Mouse (Mus musculus) stomach, postnatal 0 days (tissue): ENCODE data around the gene Ywhaq. TPM values are rescaled to one million over a fixed set of nuclear protein-coding genes. Genes with fewer than 3 reads are reported as not detected.
A peak's percentile ranks its signal among the peaks of the same experiment; 100 is the strongest.
"Not testable (repeated sequence)": the region's sequence is repeated elsewhere in the genome, so short reads cannot be mapped to it uniquely, and the experiment has no call there.

Experiments
- ATAC-seq: fragments of 200-750 bp; cut with Nextera tagmentation; 2 replicates; pipeline ENCODE4 v1.8.0; 2017; ENCODE audit not compliant: low FRiP score, low TSS enrichment
- DNase-seq: peaks from one replicate; pipeline ENCODE4 v3.0.0-alpha.2; 2016; ENCODE audit warnings: low spot score
- H3K27ac ChIP-seq: fragments of 300-500 bp; sonication (generic); replicated peaks from 2 replicates; pipeline ENCODE4 v1.5.1; 2014; ENCODE audit warnings: mild to moderate bottlenecking, control low read depth
- H3K27me3 ChIP-seq: fragments of 300-500 bp; sonication (generic); 2 replicates; pipeline ENCODE4 v1.6.1; 2014; ENCODE audit warnings: low read length; ENCODE audit not compliant: control insufficient read depth, insufficient read depth
- H3K36me3 ChIP-seq: fragments of 300-500 bp; sonication (generic); 2 replicates; pipeline ENCODE4 v1.6.1; 2014; ENCODE audit warnings: low read length, mixed read lengths; ENCODE audit not compliant: control insufficient read depth, insufficient read depth
- H3K4me1 ChIP-seq: fragments of 300-500 bp; sonication (generic); replicated peaks from 2 replicates; pipeline ENCODE4 v1.6.1; 2014; ENCODE audit warnings: antibody characterized with exemption; ENCODE audit not compliant: control insufficient read depth, insufficient read depth
- H3K4me2 ChIP-seq: fragments of 300-500 bp; sonication (generic); replicated peaks from 2 replicates; pipeline ENCODE4 v1.6.1; 2014; ENCODE audit warnings: low read depth, mild to moderate bottlenecking, control low read depth, moderate library complexity
- H3K4me3 ChIP-seq: fragments of 300-500 bp; sonication (generic); 2 replicates; pipeline ENCODE4 v1.5.1; 2014; ENCODE audit warnings: low read depth, low read length, control low read depth
- H3K9ac ChIP-seq: fragments of 300-500 bp; sonication (generic); 2 replicates; pipeline ENCODE4 v1.6.1; 2014; ENCODE audit warnings: mild to moderate bottlenecking, low read length, control low read depth, mixed read lengths
- H3K9me3 ChIP-seq: fragments of 300-500 bp; sonication (generic); 2 replicates; pipeline ENCODE4 v1.6.1; 2016; ENCODE audit warnings: low read length; ENCODE audit not compliant: control insufficient read depth
- CTCF ChIP-seq: IDR thresholded peaks from 2 replicates; pipeline ENCODE4 v1.5.1; 2016; ENCODE audit warnings: antibody characterized with exemption, low read depth, mild to moderate bottlenecking, moderate library complexity
- EP300 ChIP-seq: optimal IDR thresholded peaks from 2 replicates; pipeline ENCODE3; 2016; ENCODE audit warnings: antibody characterized with exemption
- WGBS: fragments of 180-500 bp; shearing (Covaris S2); extraction: QIAGEN DNeasy Blood & Tissue Kit; methylation state at CpG from one replicate; pipeline ENCODE4 v1.1.7; 2014; 5-methylcytosine and 5-hydroxymethylcytosine counted together
- polyA plus RNA-seq: library from polyadenylated mRNA; unstranded; fragments of >200 nt; fragmentation: Nextera tagmentation; extraction: Ambion mirVana; gene quantifications from 2 replicates; pipeline ENCODE4 v1.2.1, GENCODE M21; 2015

The Ywhaq gene
- polyA plus RNA-seq, 1 experiment from 2014 or later: 384 TPM

DNA sequence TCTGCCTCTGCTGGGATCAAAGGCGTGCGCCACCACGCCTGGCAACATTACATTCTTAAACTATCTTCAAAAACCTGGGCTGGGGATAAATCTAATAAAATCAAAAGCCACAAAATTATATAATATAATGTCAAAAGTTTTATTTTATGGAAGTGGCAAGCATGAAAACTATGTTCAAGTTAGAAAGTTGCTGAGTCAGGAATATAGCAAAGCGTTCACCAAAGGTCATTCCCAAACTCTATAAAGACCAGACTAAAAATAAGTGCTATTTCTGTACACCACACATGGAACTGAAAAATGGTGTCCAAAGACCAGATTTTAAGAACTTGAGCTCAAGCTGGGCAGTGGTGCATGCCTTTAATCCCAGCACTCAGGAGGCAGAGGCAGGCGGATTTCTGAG, 14.7 kb downstream of the Ywhaq start:
- Histone ChIP-seq H3K4me2 (no peak overlapping the region), H3K4me3 (no peak overlapping the region), H3K27me3 (no peaks in the 10 kb centered on the region), H3K27ac (no peak overlapping the region), H3K9ac (no peak overlapping the region), H3K9me3 (no peaks in the 10 kb centered on the region), H3K4me1 (no peaks in the 10 kb centered on the region), H3K36me3 (no peaks in the 10 kb centered on the region; the same call in 1 of the 2 replicates)
- DNase-seq: no peak
- no peak for ATAC-seq
- 95% methylated on average over 5 of the region's 5 CpGs for whole genome bisulfite sequencing
- no peak for TF ChIP-seq CTCF
- no peak for TF ChIP-seq EP300

GRCm38 (mm10) chr12:21386201-21386600, 31.2 kb downstream of the Ywhaq start:
- no peak overlapping the region for H3K9ac ChIP-seq
- no peaks in the 10 kb centered on the region for H3K4me1 ChIP-seq
- H3K27ac ChIP-seq: no peak overlapping the region
- 91% methylated on average over 2 of the region's 2 CpGs for WGBS
- DNase-seq (no peak), ATAC-seq (no peak)
- TF ChIP-seq CTCF (no peak), EP300 (no peak)
- H3K36me3 ChIP-seq: peaks cover 6% of the 10 kb centered on the region; the same call in 1 of the 2 replicates
- no peaks in the 10 kb centered on the region for H3K27me3 ChIP-seq
- no peaks in the 10 kb centered on the region for H3K9me3 ChIP-seq
- H3K4me3 ChIP-seq: no peak overlapping the region
- no peak overlapping the region for H3K4me2 ChIP-seq

DNA sequence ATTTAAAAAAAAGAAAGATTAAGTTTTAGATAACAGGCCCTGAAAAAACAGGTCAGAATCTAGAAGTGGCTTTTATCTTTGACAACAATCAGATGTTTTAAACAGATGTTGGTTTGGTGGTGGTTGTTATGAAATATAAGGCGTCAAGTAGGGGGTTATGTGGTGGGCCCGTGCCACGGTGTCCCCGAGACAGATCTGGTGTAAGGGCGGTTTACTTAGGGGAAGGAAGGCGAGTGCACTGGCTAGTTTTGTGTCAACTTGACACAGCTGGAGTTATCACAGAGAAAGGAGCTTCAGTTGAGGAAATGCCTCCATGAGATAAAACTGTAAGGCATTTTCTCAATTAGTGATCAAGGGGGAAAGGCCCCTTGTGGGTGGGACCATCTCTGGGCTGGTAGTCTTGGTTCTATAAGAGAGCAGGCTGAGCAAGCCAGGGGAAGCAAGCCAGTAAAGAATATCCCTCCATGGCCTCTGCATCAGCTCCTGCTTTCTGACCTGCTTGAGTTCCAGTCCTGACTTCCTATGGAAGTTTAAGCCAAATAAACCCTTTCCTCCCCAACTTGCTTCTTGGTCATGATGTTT, 38.6 kb downstream of the Ywhaq start:
- not testable (repeated sequence) for H3K9me3 ChIP-seq, H3K36me3 ChIP-seq, H3K9ac ChIP-seq, H3K4me2 ChIP-seq, H3K27me3 ChIP-seq, ATAC-seq, H3K4me3 ChIP-seq, H3K4me1 ChIP-seq, DNase-seq, H3K27ac ChIP-seq
- WGBS: 61% methylated on average over 6 of the region's 6 CpGs

DNA sequence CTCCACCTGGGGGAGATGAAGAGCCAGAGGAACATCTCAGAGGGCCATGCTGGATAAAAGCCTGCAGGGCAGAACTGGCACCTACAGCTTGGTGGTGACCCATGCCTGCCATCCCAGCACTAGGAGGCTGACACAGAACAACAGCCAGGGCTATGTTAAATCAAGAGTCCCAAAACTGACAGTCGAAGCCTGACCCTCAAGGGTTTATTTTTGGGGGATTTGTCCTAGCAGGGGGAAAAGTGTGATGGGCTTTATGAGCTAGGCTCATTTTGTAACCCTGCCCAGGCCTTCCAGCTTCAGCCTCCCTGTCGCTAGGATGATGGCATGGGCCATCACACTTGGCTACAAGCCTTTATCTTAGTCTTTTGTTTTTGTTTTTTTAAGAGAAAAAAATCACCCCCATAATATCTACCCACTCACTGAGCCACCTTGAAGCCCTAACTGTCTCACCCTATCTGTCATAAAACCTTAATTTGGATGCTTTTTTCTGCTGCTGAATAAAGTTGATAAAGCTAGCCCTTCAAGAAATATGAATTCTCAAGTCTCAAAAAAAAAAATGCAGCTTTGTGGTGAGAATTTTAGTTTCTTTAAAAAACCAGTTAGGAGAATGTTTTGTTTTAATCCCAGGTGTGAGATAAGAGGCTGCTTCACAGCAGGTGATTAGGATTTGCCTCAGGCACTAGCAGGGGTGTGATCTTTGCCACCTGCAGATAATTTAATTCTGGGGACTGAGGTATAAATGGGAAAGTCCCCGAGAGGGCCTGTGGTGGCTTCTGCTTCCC, 41.9 kb downstream of the Ywhaq start:
- no peak for TF ChIP-seq EP300
- no peak for TF ChIP-seq CTCF
- no peak for ATAC-seq
- no peak for DNase-seq
- H3K36me3 ChIP-seq: no peaks in the 10 kb centered on the region
- H3K4me1 ChIP-seq: no peaks in the 10 kb centered on the region
- H3K27me3 ChIP-seq: no peaks in the 10 kb centered on the region
- no peak overlapping the region for H3K27ac ChIP-seq
- WGBS: 32% methylated on average over 3 of the region's 3 CpGs
- H3K4me2 ChIP-seq: no peak overlapping the region
- H3K9ac ChIP-seq: no peak overlapping the region
- H3K9me3 ChIP-seq: no peaks in the 10 kb centered on the region
- H3K4me3 ChIP-seq: no peak overlapping the region

DNA sequence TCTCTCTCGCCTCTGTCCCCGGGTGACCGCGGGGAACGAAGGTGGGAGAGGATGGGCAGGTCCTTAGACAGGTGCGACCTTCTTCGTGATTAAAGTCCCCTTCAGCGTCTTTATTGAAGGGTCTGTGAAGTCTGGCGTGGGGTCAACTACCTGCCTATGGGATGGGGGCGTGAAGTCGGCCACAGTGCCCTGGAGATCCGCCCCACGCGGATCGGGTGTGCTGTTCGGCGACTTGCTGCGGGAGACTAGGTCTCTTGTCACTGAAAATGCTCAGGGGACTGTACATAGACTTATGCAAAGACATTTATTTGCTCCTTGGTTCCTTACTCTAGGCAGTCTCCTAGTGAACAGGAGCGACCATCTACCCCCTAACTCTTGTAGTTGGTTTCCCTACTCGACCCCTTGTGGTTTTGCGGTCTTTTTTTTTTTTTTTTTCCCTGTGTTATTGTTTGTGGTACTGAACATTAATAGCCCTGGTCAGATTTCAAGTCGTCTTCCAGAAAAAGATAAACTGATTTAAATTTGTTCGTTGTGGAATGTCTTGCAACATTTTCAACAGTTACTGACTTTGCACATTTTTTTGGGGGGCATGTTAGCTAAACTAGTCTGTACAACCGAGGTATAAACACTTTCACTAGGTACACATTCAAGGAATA, 43.5 kb downstream of the Ywhaq start:
- DNase-seq: no peak
- H3K9ac ChIP-seq: peak overlapping the region; percentile 79
- peak; percentile 66 for ATAC-seq

More for the DNA sequence above, 43.5 kb downstream of the Ywhaq start:
- Histone ChIP-seq H3K4me2 (peak overlapping the region; percentile 82), H3K27me3 (no peaks in the 10 kb centered on the region), H3K36me3 (no peaks in the 10 kb centered on the region), H3K4me3 (peak overlapping the region; percentile 73), H3K9me3 (no peaks in the 10 kb centered on the region), H3K4me1 (no peaks in the 10 kb centered on the region), H3K27ac (peak overlapping the region; percentile 92)
- WGBS: 2% methylated on average over 24 of the region's 24 CpGs
- TF ChIP-seq EP300 (no peak), CTCF (no peak)
